Mouse (Mus musculus): ENCODE results near the gene Sdc3. TPM values are rescaled to one million over a fixed set of nuclear protein-coding genes. Genes with fewer than 3 reads are reported as not detected.
A peak's percentile ranks its signal among the peaks of the same experiment; 100 is the strongest.

The Sdc3 gene
- polyA plus RNA-seq, 1 experiment from 2014 or later = 95.7 TPM

DNA sequence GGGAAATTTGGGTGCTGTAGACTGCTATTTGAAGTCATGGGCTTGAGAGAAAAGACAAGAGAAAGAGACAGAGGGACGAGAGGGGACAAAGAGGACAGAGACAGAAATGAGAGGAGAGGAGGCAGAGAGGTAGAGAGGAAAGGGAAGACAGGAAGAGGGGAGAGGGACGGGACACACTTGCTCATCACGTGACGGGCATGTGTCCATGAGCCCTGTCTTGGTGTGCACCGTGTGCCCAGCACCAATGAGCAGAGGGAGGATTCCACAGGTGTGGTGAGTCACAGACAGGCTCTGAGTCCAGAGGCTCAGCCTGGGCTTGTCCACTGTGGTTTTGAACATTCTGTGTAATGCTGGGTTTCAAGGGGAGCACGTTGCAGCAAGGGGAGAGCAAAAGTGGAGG lies 75.6 kb downstream of the Sdc3 start:
- H3K36me3 ChIP-seq (ENCODE audit: control insufficient read depth, insufficient read depth, low read length) = no peaks in the 10 kb centered on the region
- DNase-seq (no peak), ATAC-seq (ENCODE audit: low FRiP score, low TSS enrichment) (no peak)
- H3K27ac ChIP-seq (replicated peaks; ENCODE audit: low read depth, low read length) = no peak overlapping the region
- H3K4me1 ChIP-seq (ENCODE audit: control insufficient read depth, insufficient read depth, low read length) = peaks cover 39% of the 10 kb centered on the region
- 76% methylated on average over 6 of the region's 6 CpGs for WGBS
- H3K27me3 ChIP-seq (ENCODE audit: control insufficient read depth, insufficient read depth, low read length) = peaks cover 21% of the 10 kb centered on the region; the same call in 1 of the 2 replicates
- H3K9ac ChIP-seq (replicated peaks; ENCODE audit: low read length) = no peak overlapping the region
- H3K4me2 ChIP-seq (ENCODE audit: low read length) = no peak overlapping the region
- no peaks in the 10 kb centered on the region for H3K9me3 ChIP-seq (ENCODE audit: control insufficient read depth, low read length)
- H3K4me3 ChIP-seq (replicated peaks; ENCODE audit: low read depth, low read length) = no peak overlapping the region

DNA sequence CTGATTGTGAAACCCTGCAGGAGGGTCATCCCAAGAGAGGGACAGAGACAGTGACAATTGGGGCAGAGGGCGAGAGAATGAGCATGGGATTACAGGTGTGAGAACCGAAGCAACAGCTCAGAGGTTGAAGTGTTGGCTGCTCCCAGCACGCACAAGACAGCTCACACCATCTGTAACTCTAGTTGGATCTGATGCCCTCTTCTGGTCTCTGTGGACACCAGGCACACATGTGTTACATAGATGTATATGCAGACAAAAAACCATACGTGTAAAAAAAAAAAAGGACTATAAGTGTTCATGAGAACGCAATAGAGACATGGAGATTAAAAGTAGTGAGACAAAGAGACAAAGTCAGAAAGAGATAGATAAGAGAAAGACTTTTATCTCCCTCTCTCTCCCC lies 76.5 kb downstream of the Sdc3 start:
- Histone ChIP-seq H3K27ac (replicated peaks; ENCODE audit: low read depth, low read length) (no peak overlapping the region), H3K4me3 (replicated peaks; ENCODE audit: low read depth, low read length) (no peak overlapping the region), H3K9me3 (ENCODE audit: control insufficient read depth, low read length) (no peaks in the 10 kb centered on the region), H3K4me1 (ENCODE audit: control insufficient read depth, insufficient read depth, low read length) (peaks cover 39% of the 10 kb centered on the region), H3K36me3 (ENCODE audit: control insufficient read depth, insufficient read depth, low read length) (no peaks in the 10 kb centered on the region), H3K9ac (replicated peaks; ENCODE audit: low read length) (no peak overlapping the region), H3K27me3 (ENCODE audit: control insufficient read depth, insufficient read depth, low read length) (peaks cover 20% of the 10 kb centered on the region; the same call in 1 of the 2 replicates), H3K4me2 (ENCODE audit: low read length) (no peak overlapping the region)
- no peak for DNase-seq
- WGBS = 48% methylated on average over 5 of the region's 5 CpGs
- ATAC-seq (ENCODE audit: low FRiP score, low TSS enrichment) = no peak

DNA sequence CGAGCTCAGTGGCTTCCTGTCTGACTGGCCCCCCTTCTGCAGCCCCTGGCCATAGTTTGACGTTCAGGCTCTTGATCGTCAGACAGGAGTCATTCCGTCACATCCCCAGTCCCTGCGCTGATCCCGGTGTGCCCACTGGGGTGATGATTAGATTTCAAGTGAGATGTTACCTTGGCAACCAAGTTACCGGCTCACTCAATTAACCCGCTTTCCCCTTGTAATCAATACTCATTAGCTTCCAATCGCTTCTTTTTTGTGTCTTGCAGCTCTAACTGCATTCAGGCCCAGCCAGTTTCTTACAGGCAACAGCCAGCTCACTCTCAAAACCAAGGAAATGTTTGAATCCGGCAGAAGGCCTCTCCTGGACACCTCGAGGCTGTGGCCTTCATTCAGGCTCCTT lies 80.1 kb downstream of the Sdc3 start:
- 23% methylated on average over 11 of the region's 11 CpGs for WGBS
- peaks cover 20% of the 10 kb centered on the region; the same call in 1 of the 2 replicates for H3K27me3 ChIP-seq (ENCODE audit: control insufficient read depth, insufficient read depth, low read length)
- H3K4me3 ChIP-seq (replicated peaks; ENCODE audit: low read depth, low read length) = no peak overlapping the region
- H3K9ac ChIP-seq (replicated peaks; ENCODE audit: low read length) = no peak overlapping the region; the same call in 1 of the 2 replicates
- no peaks in the 10 kb centered on the region for H3K36me3 ChIP-seq (ENCODE audit: control insufficient read depth, insufficient read depth, low read length)
- H3K27ac ChIP-seq (replicated peaks; ENCODE audit: low read depth, low read length) = peak overlapping the region; percentile 58
- ATAC-seq (ENCODE audit: low FRiP score, low TSS enrichment) (no peak), DNase-seq (peak; percentile 49)
- no peaks in the 10 kb centered on the region for H3K9me3 ChIP-seq (ENCODE audit: control insufficient read depth, low read length)
- H3K4me1 ChIP-seq (ENCODE audit: control insufficient read depth, insufficient read depth, low read length) = peaks cover 19% of the 10 kb centered on the region
- no peak overlapping the region for H3K4me2 ChIP-seq (ENCODE audit: low read length)

DNA sequence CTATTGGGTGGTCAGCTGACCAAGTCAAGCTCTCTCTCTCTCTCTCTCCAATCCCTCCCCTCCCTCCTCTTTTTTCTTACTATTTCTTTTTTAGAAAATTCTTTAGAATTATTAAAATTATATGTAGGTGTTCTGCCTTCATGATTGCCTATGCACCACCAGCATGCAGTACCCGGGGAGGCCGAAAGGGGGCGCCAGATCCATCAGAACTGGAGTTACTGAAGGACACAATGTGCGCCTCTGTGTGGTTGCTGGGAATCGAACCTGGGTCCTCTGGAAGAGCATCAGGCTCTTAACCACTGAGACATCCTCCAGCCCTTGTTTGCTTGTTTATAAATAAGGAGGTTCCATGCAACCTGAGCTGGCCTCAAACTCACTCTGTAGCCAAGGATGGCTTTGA lies 81.1 kb downstream of the Sdc3 start:
- ATAC-seq (ENCODE audit: low FRiP score, low TSS enrichment) (no peak), DNase-seq (no peak)
- WGBS = 81% methylated on average over 5 of the region's 5 CpGs
- Histone ChIP-seq H3K36me3 (ENCODE audit: control insufficient read depth, insufficient read depth, low read length) (no peaks in the 10 kb centered on the region), H3K9ac (replicated peaks; ENCODE audit: low read length) (no peak overlapping the region), H3K9me3 (ENCODE audit: control insufficient read depth, low read length) (no peaks in the 10 kb centered on the region), H3K4me3 (replicated peaks; ENCODE audit: low read depth, low read length) (no peak overlapping the region), H3K4me2 (ENCODE audit: low read length) (no peak overlapping the region), H3K27ac (replicated peaks; ENCODE audit: low read depth, low read length) (no peak overlapping the region), H3K4me1 (ENCODE audit: control insufficient read depth, insufficient read depth, low read length) (peaks cover 19% of the 10 kb centered on the region), H3K27me3 (ENCODE audit: control insufficient read depth, insufficient read depth, low read length) (peaks cover 11% of the 10 kb centered on the region; the same call in 1 of the 2 replicates)

DNA sequence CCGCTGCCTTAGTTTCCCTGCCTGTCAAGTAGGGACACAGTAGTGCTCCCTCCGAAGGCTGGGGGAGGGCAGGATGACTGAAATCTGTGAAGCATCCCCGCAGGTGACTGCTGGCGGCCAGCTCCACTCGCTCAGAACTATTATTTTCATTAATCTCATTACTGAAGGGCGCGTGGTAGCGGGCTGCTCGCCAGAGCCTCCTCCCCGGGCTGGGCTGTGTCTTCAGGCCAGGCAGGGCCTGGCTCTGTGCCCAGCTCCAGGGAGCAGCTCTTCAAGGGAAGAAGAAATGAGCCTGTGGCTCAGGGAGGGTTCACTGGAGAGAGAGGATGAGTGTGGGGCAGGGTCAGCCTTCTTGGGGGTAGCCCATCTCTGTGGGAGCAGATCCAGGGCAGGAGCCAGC lies 82.3 kb downstream of the Sdc3 start:
- ATAC-seq (ENCODE audit: low FRiP score, low TSS enrichment) (peak; percentile 43), DNase-seq (peak; percentile 91)
- H3K4me3 ChIP-seq (replicated peaks; ENCODE audit: low read depth, low read length) = no peak overlapping the region
- peaks cover 6% of the 10 kb centered on the region; the same call in 1 of the 2 replicates for H3K27me3 ChIP-seq (ENCODE audit: control insufficient read depth, insufficient read depth, low read length)
- no peak overlapping the region for H3K9ac ChIP-seq (replicated peaks; ENCODE audit: low read length)
- H3K4me1 ChIP-seq (ENCODE audit: control insufficient read depth, insufficient read depth, low read length) = peaks cover 22% of the 10 kb centered on the region
- no peaks in the 10 kb centered on the region for H3K36me3 ChIP-seq (ENCODE audit: control insufficient read depth, insufficient read depth, low read length)
- H3K9me3 ChIP-seq (ENCODE audit: control insufficient read depth, low read length) = no peaks in the 10 kb centered on the region
- H3K27ac ChIP-seq (replicated peaks; ENCODE audit: low read depth, low read length) = peak overlapping the region; percentile 52; the same call in 1 of the 2 replicates
- WGBS = 8% methylated on average over 10 of the region's 10 CpGs
- H3K4me2 ChIP-seq (ENCODE audit: low read length) = peak overlapping the region; percentile 15; the same call in 1 of the 2 replicates

Other genes starting within 250 kb of the Sdc3 start
- 25.7 and 76.6 TPM in 2 replicates for gene Nkain1, start 218.4 kb upstream of the Sdc3 start, polyA plus RNA-seq (2014; fragmentation: Nextera tagmentation; extraction: Ambion mirVana)
- 91.3 and 116 TPM in 2 replicates for gene Pum1, start 129.2 kb upstream of the Sdc3 start, polyA plus RNA-seq (2014; fragmentation: Nextera tagmentation; extraction: Ambion mirVana)
- gene Laptm5, start 120.6 kb downstream of the Sdc3 start, polyA plus RNA-seq (2014; fragmentation: Nextera tagmentation; extraction: Ambion mirVana) = 14.3 and 31.7 TPM in 2 replicates
- gene Matn1, start 151.8 kb downstream of the Sdc3 start, polyA plus RNA-seq (2014; fragmentation: Nextera tagmentation; extraction: Ambion mirVana) = not detected in 2 replicates